Mouse (Mus musculus): ENCODE data around the gene Chrm3. TPM values are rescaled to one million over a fixed set of nuclear protein-coding genes. Genes with fewer than 3 reads are reported as not detected.
A peak's percentile ranks its signal among the peaks of the same experiment; 100 is the strongest.
"Not testable (repeated sequence)": the region's sequence is repeated elsewhere in the genome, so short reads cannot be mapped to it uniquely, and the experiment has no call there.

Chrm3 gene
- polyA plus RNA-seq, 1 experiment from 2014 or later: 2.5 TPM

DNA sequence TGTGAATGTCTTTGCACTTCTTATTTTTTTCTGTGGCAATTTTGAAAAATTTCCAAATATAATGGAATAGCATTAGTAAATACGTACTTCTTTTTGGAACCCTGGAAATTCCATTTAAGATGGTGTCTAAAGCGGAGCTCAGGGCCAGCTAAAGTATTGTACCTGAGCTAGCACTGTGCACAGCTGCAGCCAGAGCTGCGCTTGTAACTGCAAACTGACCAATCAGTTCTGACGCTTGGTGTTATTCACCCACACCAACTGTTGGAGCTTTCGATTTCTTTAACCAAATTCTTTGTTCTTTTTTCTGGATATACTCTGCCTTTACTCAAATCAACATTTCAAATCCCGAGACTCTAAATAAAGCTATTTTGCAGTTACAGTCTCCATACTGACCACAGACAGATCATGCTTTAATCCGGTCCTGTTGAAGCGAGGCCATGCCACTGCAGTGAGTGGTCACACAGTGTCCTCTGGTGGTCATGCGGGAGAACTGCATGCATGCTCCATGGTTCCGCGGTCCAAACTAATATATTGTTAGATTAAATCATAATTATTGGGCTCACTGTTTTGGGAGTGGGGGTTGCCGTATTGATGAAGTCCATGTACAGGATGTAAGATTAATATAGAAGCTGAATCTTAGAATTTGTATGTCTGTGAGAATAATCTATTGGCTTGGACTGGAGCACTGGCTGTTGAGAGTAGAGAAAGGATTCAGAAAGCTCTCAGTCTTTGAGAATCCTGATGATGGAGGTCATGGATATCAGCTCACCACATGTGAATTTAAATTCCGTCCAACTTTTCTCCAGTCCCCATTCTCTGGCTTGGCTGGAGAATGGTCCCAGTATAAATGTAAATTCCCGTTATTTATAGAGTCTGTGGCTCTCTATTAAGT lies 513.9 kb downstream of the Chrm3 start:
- 35% methylated on average over 14 of the region's 14 CpGs for WGBS
- H3K4me2 ChIP-seq: no peak overlapping the region

DNA sequence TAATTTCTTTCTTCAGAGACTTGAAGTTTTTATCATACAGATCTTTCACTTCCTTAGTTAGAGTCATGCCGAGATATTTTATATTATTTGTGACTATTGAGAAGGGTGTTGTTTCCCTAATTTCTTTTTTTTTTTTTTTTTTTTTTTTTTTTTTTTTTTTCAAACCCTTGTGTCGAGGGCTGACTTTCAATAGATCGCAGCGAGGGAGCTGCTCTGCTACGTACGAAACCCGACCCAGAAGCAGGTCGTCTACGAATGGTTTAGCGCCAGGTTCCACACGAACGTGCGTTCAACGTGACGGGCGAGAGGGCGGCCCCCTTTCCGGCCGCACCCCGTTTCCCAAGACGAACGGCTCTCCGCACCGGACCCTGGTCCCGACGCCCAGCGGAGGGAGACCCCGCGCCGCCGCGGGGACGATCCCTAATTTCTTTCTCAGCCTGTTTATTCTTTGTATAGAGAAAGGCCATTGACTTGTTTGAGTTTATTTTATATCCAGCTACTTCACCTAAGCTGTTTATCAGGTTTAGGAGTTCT lies 526.4 kb downstream of the Chrm3 start:
- peak; percentile 81 for ATAC-seq (ENCODE audit: insufficient number of reproducible peaks, insufficient read depth, low FRiP score, low TSS enrichment, low read depth)
- H3K36me3 ChIP-seq; H3K27ac ChIP-seq; H3K4me3 ChIP-seq (replicated peaks); H3K9ac ChIP-seq (replicated peaks); H3K4me2 ChIP-seq; H3K4me1 ChIP-seq (replicated peaks); H3K27me3 ChIP-seq; H3K9me3 ChIP-seq: not testable (repeated sequence)
- WGBS: 72% methylated on average over 33 of the region's 33 CpGs

More for the DNA sequence above, 513.9 kb downstream of the Chrm3 start:
- no peaks in the 10 kb centered on the region for H3K9me3 ChIP-seq
- no peaks in the 10 kb centered on the region for H3K36me3 ChIP-seq
- no peak overlapping the region for H3K27ac ChIP-seq
- H3K9ac ChIP-seq (replicated peaks): no peak overlapping the region
- peak; percentile 83 for ATAC-seq (ENCODE audit: insufficient number of reproducible peaks, insufficient read depth, low FRiP score, low TSS enrichment, low read depth)
- H3K4me3 ChIP-seq (replicated peaks): no peak overlapping the region
- H3K27me3 ChIP-seq: no peaks in the 10 kb centered on the region
- H3K4me1 ChIP-seq (replicated peaks): no peaks in the 10 kb centered on the region

DNA sequence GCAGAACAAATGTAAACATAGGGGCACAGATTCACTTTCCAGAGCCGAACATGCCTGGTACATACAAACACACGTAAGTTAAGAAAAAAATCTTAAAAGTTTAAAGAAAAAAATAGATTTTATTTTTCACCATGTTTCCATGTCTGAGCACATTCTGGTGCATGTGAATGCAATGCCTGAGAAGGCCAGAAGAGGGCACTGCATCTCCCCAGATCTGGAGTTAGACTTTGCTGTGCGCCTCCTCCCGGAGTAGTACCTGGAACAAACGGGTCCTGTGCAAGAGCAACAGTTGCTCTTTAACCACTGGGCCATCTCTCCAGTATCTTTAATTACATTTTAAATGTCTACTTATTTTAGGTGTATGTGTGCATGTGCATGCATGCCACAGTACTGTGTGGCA lies 534.4 kb downstream of the Chrm3 start:
- H3K36me3 ChIP-seq: no peaks in the 10 kb centered on the region
- no peak overlapping the region for H3K27ac ChIP-seq
- WGBS: 78% methylated on average over 5 of the region's 5 CpGs
- H3K27me3 ChIP-seq: no peaks in the 10 kb centered on the region
- H3K4me2 ChIP-seq: no peak overlapping the region
- H3K9me3 ChIP-seq: no peaks in the 10 kb centered on the region
- H3K4me3 ChIP-seq (replicated peaks): no peak overlapping the region
- ATAC-seq (ENCODE audit: insufficient number of reproducible peaks, insufficient read depth, low FRiP score, low TSS enrichment, low read depth): no peak
- H3K4me1 ChIP-seq (replicated peaks): no peaks in the 10 kb centered on the region
- H3K9ac ChIP-seq (replicated peaks): no peak overlapping the region

Small RNA genes within 50 kb of the gene (microRNA-seq; reads per million reads assigned to microRNA genes)
- gene Gm24187: 2.8 reads per million, percentile 7 among the genes with 10 or more reads in this experiment

Measured in limb, embryonic 12.5 days (tissue).